Mouse (Mus musculus) erythroblast, embryonic 14.5 days (primary cell): ENCODE results near the gene Adgrl3. TPM values are rescaled to one million over a fixed set of nuclear protein-coding genes. Genes with fewer than 3 reads are reported as not detected.
"Not testable (repeated sequence)": the region's sequence is repeated elsewhere in the genome, so short reads cannot be mapped to it uniquely, and the experiment has no call there.

Experiments used
- H3K27me3 ChIP-seq: 2 replicates; pipeline ENCODE4 v1.6.1; 2012; ENCODE audit warnings: inconsistent platforms; ENCODE audit not compliant: control insufficient read depth
- H3K36me3 ChIP-seq: 2 replicates; pipeline ENCODE4 v1.6.1; 2012; ENCODE audit warnings: mild to moderate bottlenecking, inconsistent platforms; ENCODE audit not compliant: control insufficient read depth
- H3K4me1 ChIP-seq: 2 replicates; pipeline ENCODE4 v1.6.1; 2012; ENCODE audit warnings: inconsistent platforms; ENCODE audit not compliant: control insufficient read depth
- H3K4me3 ChIP-seq: replicated peaks from 2 replicates; pipeline ENCODE3; 2012; ENCODE audit warnings: moderate library complexity, mild to moderate bottlenecking, inconsistent platforms
- H3K9me3 ChIP-seq: 2 replicates; pipeline ENCODE4 v1.6.1; 2012; ENCODE audit warnings: low read length, inconsistent platforms, mixed read lengths; ENCODE audit not compliant: control insufficient read depth
- GATA1 ChIP-seq: IDR thresholded peaks from 2 replicates; pipeline ENCODE4 v1.6.1; 2012; ENCODE audit warnings: low read length, inconsistent platforms, mixed read lengths
- TAL1 ChIP-seq: IDR thresholded peaks from 3 replicates; pipeline ENCODE4 v1.6.1; 2012; ENCODE audit warnings: low read length, inconsistent platforms, mixed read lengths
- polyA plus RNA-seq: library from polyadenylated mRNA; stranded (reverse); fragments of >175 nt; gene quantifications from 2 replicates; pipeline ENCODE4 v1.2.3, GENCODE M21; 2012

Adgrl3 gene
- polyA plus RNA-seq, 1 experiment: not detected

DNA sequence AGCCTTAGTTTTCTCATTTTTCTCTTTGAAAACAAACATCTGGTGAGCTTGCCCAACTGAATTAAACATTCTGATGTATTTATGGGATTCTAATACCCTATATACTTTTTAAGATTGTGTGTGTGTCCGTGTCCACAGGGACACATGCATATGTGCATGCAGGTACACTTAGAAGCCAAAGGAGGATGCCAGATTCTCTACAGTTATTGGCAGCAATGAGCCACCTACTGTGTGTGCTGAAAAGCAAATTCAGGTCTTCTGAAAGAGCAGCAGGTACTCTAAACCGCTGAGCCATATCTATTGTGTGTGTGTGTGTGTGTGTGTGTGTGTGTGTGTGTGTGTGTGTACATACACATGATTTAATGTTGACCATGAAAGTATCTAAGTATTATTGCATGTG lies 505.4 kb downstream of the Adgrl3 start:
- peaks cover 8% of the 10 kb centered on the region for H3K9me3 ChIP-seq
- H3K36me3 ChIP-seq: no peaks in the 10 kb centered on the region
- no peaks in the 10 kb centered on the region for H3K27me3 ChIP-seq
- H3K4me3 ChIP-seq: no peak overlapping the region
- no peaks in the 10 kb centered on the region for H3K4me1 ChIP-seq
- TF ChIP-seq TAL1: no peak
- no peak for TF ChIP-seq GATA1

DNA sequence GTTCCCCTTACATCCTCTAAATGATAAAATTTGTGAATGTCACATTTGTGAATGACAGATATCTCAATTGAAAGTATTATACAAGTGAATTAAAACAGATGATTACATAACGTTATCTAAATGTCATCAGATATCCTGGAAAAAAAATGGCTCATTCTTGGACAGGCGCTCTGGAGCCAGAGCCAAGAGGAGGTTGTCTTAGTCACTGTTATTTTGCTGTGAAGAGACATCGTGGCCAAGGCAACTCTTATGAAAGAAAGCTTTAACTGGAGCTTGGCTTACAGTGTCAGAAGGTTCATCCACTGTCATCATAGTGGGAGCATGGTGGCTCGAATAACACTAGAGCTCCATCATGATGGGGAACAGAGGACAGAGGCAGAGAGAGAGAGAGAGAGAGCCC lies 511.7 kb downstream of the Adgrl3 start:
- Histone ChIP-seq H3K4me1 (no peaks in the 10 kb centered on the region), H3K36me3 (no peaks in the 10 kb centered on the region), H3K27me3 (no peaks in the 10 kb centered on the region), H3K4me3 (no peak overlapping the region), H3K9me3 (no peaks in the 10 kb centered on the region)
- TF ChIP-seq TAL1 (no peak), GATA1 (no peak)

DNA sequence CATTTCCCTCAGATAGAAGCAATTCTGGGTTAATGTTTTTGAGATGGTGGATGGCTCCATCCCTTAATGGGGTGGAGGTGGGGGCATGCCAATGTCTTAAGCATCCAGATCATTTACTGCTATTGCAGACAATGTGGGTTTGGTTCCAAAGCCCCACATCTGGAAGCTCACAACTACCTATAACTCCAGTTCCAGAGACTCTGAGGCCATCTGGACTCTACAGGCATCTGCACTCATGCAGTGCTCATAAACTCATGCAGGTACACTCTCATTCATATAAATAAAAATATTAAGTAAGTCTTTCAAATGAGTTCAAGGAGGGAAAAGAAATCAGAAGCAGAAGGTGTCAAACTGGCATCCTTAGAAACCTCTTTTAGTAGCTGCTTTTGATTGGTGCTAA lies 530.3 kb downstream of the Adgrl3 start:
- H3K27me3 ChIP-seq: no peaks in the 10 kb centered on the region
- no peaks in the 10 kb centered on the region for H3K9me3 ChIP-seq
- H3K4me3 ChIP-seq: no peak overlapping the region
- no peaks in the 10 kb centered on the region for H3K36me3 ChIP-seq
- TF ChIP-seq GATA1: no peak
- TF ChIP-seq TAL1: no peak
- no peaks in the 10 kb centered on the region for H3K4me1 ChIP-seq

DNA sequence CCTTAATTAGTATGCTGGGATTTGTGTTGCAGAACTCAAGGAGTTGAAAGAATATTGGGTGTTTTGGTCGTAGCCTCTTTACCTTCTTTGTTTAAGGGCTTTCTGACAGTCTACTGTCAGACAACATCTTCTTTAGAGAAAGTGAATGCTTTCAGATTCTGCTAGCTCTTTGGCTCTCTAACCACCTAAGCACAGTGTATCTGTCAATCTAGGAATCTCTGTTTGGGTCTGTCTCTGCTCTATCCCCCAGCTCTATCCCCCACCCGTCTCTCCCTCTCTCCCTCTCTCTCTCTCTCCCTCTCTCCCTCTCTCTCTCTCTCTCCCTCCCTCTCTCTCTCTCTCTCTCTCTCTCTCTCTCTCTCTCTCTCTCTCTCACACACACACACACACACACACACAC lies 535.2 kb downstream of the Adgrl3 start:
- H3K4me3 ChIP-seq, H3K27me3 ChIP-seq, H3K9me3 ChIP-seq, H3K36me3 ChIP-seq, H3K4me1 ChIP-seq: not testable (repeated sequence)

DNA sequence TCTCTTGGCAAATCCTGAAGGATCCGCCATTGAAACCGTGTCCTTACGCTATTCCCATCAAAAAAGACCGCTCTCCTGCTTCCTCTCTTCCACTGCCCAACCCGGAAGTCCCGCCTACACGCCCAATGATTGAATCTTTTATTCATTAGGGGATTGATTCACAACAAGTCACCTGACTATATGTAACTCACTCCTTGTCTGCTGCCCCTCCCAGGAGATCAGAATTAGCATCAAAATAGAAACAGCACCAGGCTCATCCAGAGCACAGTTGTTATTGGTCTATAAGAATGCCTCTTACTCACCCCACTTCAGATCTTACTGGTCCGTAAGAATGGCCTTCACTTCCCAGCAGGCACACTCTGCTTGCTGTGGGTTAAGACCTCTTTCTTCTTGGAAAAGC lies 536.1 kb downstream of the Adgrl3 start:
- Histone ChIP-seq H3K9me3 (no peaks in the 10 kb centered on the region), H3K4me3 (no peak overlapping the region), H3K4me1 (no peaks in the 10 kb centered on the region), H3K36me3 (no peaks in the 10 kb centered on the region), H3K27me3 (no peaks in the 10 kb centered on the region)
- TF ChIP-seq GATA1: no peak
- TF ChIP-seq TAL1: no peak

DNA sequence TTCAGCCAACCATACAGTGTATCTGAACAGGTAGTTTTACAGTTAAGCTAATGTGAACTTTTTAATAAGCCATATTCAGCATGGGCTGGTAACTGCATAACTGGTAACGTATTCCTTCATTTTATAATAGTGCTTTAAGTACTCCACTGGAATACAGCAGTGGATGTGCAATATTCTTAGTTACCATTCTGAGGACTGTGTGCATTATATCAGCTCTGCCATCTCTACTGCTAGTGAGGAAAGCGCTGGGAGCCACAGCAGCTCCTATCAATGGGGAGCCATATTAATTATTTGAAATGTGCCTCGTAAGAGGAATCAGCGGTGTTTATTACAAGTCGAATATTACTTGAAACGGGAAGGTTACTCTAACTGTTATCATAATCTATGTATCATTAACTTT lies 539.0 kb downstream of the Adgrl3 start:
- Histone ChIP-seq H3K4me1 (no peaks in the 10 kb centered on the region), H3K9me3 (no peaks in the 10 kb centered on the region), H3K4me3 (no peak overlapping the region), H3K27me3 (no peaks in the 10 kb centered on the region), H3K36me3 (no peaks in the 10 kb centered on the region)
- TF ChIP-seq GATA1 (no peak), TAL1 (no peak)

DNA sequence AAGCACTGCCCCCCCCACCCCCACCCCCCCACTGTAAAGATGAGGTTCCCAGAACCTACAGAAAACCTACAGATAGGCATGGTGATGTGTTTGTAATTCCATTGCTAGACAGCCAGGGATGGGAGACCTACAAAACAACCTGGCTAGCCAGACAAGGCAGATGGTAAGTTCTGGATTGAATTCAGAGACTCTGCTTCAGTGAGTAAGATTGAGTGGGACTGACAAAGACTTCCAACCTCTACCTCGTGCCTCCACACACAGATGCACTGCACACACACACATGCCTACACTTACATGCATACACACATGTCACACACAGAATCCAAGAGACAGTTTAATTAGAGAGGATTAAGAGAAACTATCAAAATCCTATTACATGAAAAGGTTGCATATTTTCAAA lies 544.4 kb downstream of the Adgrl3 start:
- Histone ChIP-seq H3K9me3 (no peaks in the 10 kb centered on the region), H3K27me3 (no peaks in the 10 kb centered on the region), H3K4me1 (no peaks in the 10 kb centered on the region), H3K36me3 (no peaks in the 10 kb centered on the region), H3K4me3 (no peak overlapping the region)
- no peak for TF ChIP-seq GATA1
- TF ChIP-seq TAL1: no peak

DNA sequence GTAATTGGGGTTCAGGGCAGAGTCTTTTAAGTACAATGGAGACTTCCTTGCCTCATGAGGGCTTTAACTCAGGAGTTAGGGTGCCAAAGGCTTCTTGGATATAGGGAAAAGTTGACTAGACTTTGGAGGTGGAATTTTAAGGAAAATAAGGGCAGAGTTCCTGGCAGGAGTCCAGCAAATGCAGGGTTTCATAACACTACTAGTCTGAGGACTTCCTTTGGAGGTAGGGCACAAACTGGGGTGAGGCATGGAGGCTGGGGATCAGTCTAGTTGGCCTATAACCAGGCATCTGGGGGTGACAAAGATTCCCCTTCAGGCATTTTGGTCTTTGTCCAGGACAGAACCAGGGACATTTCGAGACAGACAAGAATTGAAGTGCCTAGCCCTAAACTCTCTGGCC lies 546.6 kb downstream of the Adgrl3 start:
- Histone ChIP-seq H3K27me3 (no peaks in the 10 kb centered on the region), H3K4me1 (no peaks in the 10 kb centered on the region), H3K4me3 (no peak overlapping the region), H3K9me3 (no peaks in the 10 kb centered on the region), H3K36me3 (no peaks in the 10 kb centered on the region)
- TF ChIP-seq GATA1: no peak
- TF ChIP-seq TAL1: no peak

DNA sequence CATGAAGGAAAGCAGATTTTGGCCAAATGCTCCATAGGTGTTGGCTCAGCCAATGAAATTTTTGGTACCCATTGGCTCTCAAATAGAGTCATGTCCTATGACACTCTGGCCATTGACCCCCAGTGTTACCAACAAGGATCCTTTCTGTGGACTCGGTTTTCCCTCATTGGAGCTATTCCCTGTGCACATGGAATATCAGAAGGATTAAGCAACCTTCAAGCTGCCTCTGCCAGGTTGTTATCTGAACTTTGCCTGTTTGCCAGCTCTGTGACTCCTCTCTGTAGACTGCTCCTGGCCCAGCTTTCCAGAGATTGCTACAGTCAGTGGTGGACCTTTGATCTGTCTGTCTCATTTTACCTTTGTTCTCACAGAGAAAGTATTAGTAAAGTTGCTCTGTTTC lies 548.8 kb downstream of the Adgrl3 start:
- H3K4me3 ChIP-seq: no peak overlapping the region

DNA sequence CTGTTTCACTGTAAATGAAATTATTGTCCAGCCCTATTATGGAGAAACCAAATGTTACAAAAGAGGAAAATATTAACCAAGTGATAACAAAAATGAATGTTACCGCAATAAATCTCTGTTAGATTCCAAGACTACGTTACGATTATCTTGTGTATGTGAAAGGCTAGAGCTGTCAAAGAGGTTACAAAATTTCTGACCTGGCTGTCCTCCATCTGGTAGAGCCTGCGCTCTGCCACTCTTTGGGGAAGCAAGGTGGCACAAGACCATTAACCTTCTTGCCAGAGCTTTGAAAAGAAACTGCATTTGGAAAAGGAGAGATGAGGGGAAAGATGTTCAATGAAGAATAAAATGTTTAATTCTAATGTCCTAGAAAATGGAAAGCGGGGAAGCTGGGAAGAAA lies 562.9 kb downstream of the Adgrl3 start:
- H3K4me1 ChIP-seq: no peaks in the 10 kb centered on the region
- no peaks in the 10 kb centered on the region for H3K36me3 ChIP-seq
- H3K9me3 ChIP-seq: no peaks in the 10 kb centered on the region
- TF ChIP-seq TAL1: no peak
- no peak for TF ChIP-seq GATA1
- H3K4me3 ChIP-seq: no peak overlapping the region
- no peaks in the 10 kb centered on the region for H3K27me3 ChIP-seq

More for the DNA sequence above, 548.8 kb downstream of the Adgrl3 start:
- Histone ChIP-seq H3K4me1 (no peaks in the 10 kb centered on the region), H3K27me3 (no peaks in the 10 kb centered on the region), H3K9me3 (no peaks in the 10 kb centered on the region), H3K36me3 (no peaks in the 10 kb centered on the region)
- no peak for TF ChIP-seq TAL1
- no peak for TF ChIP-seq GATA1

DNA sequence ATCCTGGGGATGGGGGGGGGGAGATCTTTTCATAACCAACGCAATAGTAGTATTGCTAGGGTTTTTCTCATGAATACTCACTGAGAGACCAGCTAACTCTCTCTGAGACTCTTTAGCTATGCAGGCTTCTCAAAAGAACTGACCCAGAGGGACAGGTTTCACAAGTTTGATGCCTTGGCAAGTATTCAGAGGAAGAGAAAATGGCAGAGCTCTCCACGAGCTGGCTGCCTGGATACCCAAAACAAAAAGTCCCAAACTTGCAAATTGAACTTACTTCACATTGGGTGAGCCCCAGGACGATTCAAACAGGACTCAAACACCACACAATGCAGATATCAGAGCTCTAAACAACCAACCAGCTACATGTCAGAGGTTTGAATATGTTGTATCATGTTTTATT lies 563.5 kb downstream of the Adgrl3 start:
- TF ChIP-seq TAL1: no peak
- TF ChIP-seq GATA1: no peak

More for the DNA sequence above, 563.5 kb downstream of the Adgrl3 start:
- H3K9me3 ChIP-seq: no peaks in the 10 kb centered on the region
- no peaks in the 10 kb centered on the region for H3K27me3 ChIP-seq
- H3K4me3 ChIP-seq: no peak overlapping the region
- H3K4me1 ChIP-seq: no peaks in the 10 kb centered on the region
- H3K36me3 ChIP-seq: no peaks in the 10 kb centered on the region
